Mouse (Mus musculus) ES-E14 (cell line): ENCODE results near the gene Ren1. TPM values are rescaled to one million over a fixed set of nuclear protein-coding genes. Genes with fewer than 3 reads are reported as not detected.

Source experiments
- DNase-seq: peaks from one replicate; pipeline ENCODE4 v3.0.0-alpha.2; 2013; ENCODE audit warnings: low read depth, low spot score
- H3K27ac ChIP-seq: 2 replicates; pipeline ENCODE4 v1.5.1; 2012; ENCODE audit warnings: low read depth, mild to moderate bottlenecking, low read length, moderate library complexity, mixed read lengths; ENCODE audit not compliant: poor library complexity, insufficient read depth, severe bottlenecking
- H3K36me3 ChIP-seq: 2 replicates; pipeline ENCODE4 v1.6.1; 2012; ENCODE audit warnings: mild to moderate bottlenecking, low read length, moderate library complexity, mixed read lengths; ENCODE audit not compliant: control insufficient read depth, poor library complexity, insufficient read depth, severe bottlenecking
- H3K4me1 ChIP-seq, 2 experiments: fragments of 150-350 bp in 1 of 2; sonication (generic) in 1 of 2; 2 replicates each; pipeline ENCODE4 v1.6.1; 2012; ENCODE audit warnings: low read length in 2 of 2, mild to moderate bottlenecking in 1 of 2, mixed read lengths in 1 of 2; ENCODE audit not compliant: control insufficient read depth in 2 of 2, insufficient read depth in 2 of 2, poor library complexity in 1 of 2
- H3K4me3 ChIP-seq, 2 experiments: fragments of 150-350 bp in 1 of 2; sonication (generic) in 1 of 2; 2 replicates each; pipeline ENCODE4 v1.5.1; 2012; ENCODE audit warnings: low read length in 2 of 2, low read depth in 1 of 2, mild to moderate bottlenecking in 1 of 2, mixed read lengths in 1 of 2; ENCODE audit not compliant: insufficient read depth in 1 of 2, poor library complexity in 1 of 2, severe bottlenecking in 1 of 2
- H3K9ac ChIP-seq: 2 replicates; pipeline ENCODE4 v1.6.1; 2012; ENCODE audit warnings: low read depth, mild to moderate bottlenecking, low read length, mixed read lengths; ENCODE audit not compliant: poor library complexity, insufficient read depth, severe bottlenecking
- H3K9me3 ChIP-seq: fragments of 150-350 bp; sonication (generic); 2 replicates; pipeline ENCODE4 v1.6.1; 2012; ENCODE audit warnings: low read depth, mild to moderate bottlenecking, low read length; ENCODE audit not compliant: control insufficient read depth, insufficient read depth
- CHD2 ChIP-seq: IDR thresholded peaks from 2 replicates; pipeline ENCODE4 v1.6.1; 2014; ENCODE audit warnings: mild to moderate bottlenecking, low read depth, low read length, inconsistent platforms
- HCFC1 ChIP-seq: IDR thresholded peaks from 2 replicates; pipeline ENCODE4 v1.6.1; 2012; ENCODE audit warnings: low read length, inconsistent platforms, borderline replicate concordance; ENCODE audit not compliant: insufficient read depth
- MAFK ChIP-seq: IDR thresholded peaks from 2 replicates; pipeline ENCODE4 v1.6.1; 2014; ENCODE audit warnings: mild to moderate bottlenecking, low read depth, low read length, inconsistent platforms; ENCODE audit not compliant: insufficient read depth
- ZC3H11A ChIP-seq: IDR thresholded peaks from 2 replicates; pipeline ENCODE4 v1.6.1; 2012; ENCODE audit warnings: low read depth, mild to moderate bottlenecking, inconsistent platforms, low read length, borderline replicate concordance
- ZNF384 ChIP-seq: IDR thresholded peaks from 2 replicates; pipeline ENCODE4 v1.6.1; 2012; ENCODE audit warnings: low read depth, low read length, inconsistent platforms
- in situ Hi-C, 2 experiments: fragments of 600-800 bp; cut with MboI; formaldehyde crosslinking; loops; one replicate each; pipeline ENCODE4 v1.15.1; 2025; ENCODE audit warnings: low sequenced_read_pairs in 2 of 2, inconsistent platforms in 1 of 2; ENCODE audit not compliant: unreplicated experiment in 2 of 2
- total RNA-seq: library from RNA; depleted of rRNA; stranded (reverse); fragments of 300-350 nt; gene quantifications from 2 replicates; pipeline ENCODE4 v1.2.3, GENCODE M21; 2012; rRNA removed

Gene Ren1
- total RNA-seq, 1 experiment = 0.67 TPM

- Histone ChIP-seq H3K9me3 (no peaks in the 10 kb centered on the region), H3K9ac (no peak overlapping the region), H3K4me3 (no peak overlapping the region), H3K27ac (no peak overlapping the region), H3K4me1 (peaks cover 7 to 28% of the 10 kb centered on the region in 2 experiments; a peak in 3 of 4 replicates), H3K36me3 (no peaks in the 10 kb centered on the region)
- in situ Hi-C loops = no loop called here
- no peak for DNase-seq
- TF ChIP-seq CHD2 (no peak), ZNF384 (no peak), ZC3H11A (no peak), MAFK (no peak), HCFC1 (no peak)
These were observed 57.1 kb downstream of the Ren1 start for GRCm38 (mm10) chr1:133407436-133407835.

GRCm38 (mm10) chr1:133408321-133408720, 58.0 kb downstream of the Ren1 start:
- H3K36me3 ChIP-seq = no peaks in the 10 kb centered on the region
- no peak overlapping the region for H3K4me3 ChIP-seq
- no peak overlapping the region for H3K27ac ChIP-seq
- in situ Hi-C loops = no loop called here
- DNase-seq = no peak
- H3K4me1 ChIP-seq = peaks cover 7 to 28% of the 10 kb centered on the region in 2 experiments; a peak in 3 of 4 replicates
- H3K9me3 ChIP-seq = no peaks in the 10 kb centered on the region
- H3K9ac ChIP-seq = no peak overlapping the region
- TF ChIP-seq CHD2 (no peak), ZNF384 (no peak), HCFC1 (no peak), ZC3H11A (no peak)

DNA sequence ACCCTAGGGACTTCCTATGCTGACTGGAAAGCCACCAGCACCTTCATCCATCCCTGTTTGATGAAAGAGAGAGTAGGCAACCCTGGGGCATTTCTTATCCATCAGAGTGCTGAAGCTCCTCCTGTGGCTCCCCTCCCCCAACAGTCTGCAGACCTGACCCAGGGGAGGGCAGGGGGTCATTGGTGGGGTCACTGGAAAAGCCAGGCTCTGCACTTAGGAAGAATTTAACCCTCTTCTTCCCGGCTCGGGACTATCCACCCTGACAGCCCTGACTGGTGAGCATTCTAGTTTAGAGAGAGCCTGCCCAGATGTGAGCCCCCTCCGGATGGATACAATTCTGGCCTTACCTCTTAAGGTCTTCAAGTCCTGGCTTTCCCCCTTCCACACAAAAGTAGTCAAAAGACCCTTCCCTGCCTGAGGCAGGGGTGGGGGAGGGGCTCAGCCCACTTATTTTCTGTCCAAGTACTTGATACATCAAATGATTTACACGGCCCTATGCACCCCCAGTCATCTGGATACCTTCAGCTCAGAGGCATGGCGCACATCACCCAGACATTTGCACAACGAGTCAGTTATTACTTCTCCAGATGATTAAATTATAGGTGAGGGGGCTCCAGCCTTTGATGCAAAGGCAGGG, 58.7 kb downstream of the Ren1 start:
- H3K9ac ChIP-seq = no peak overlapping the region
- peaks cover 7 to 30% of the 10 kb centered on the region in 2 experiments; a peak in 3 of 4 replicates for H3K4me1 ChIP-seq
- no peak overlapping the region for H3K27ac ChIP-seq
- no peak overlapping the region; a peak in 1 of 4 replicates for H3K4me3 ChIP-seq
- TF ChIP-seq HCFC1 = no peak
- TF ChIP-seq ZC3H11A = no peak
- no peak for TF ChIP-seq CHD2
- TF ChIP-seq ZNF384 = no peak
- TF ChIP-seq MAFK = no peak
- no peak for DNase-seq
- no peaks in the 10 kb centered on the region for H3K9me3 ChIP-seq
- no peaks in the 10 kb centered on the region for H3K36me3 ChIP-seq
- in situ Hi-C loops = no loop called here

- Histone ChIP-seq H3K27ac (no peak overlapping the region), H3K9ac (no peak overlapping the region), H3K9me3 (no peaks in the 10 kb centered on the region), H3K4me3 (no peak overlapping the region), H3K4me1 (peaks cover 7 to 35% of the 10 kb centered on the region in 2 experiments; a peak in 3 of 4 replicates), H3K36me3 (no peaks in the 10 kb centered on the region)
- DNase-seq = no peak
- in situ Hi-C loops = no loop called here
- TF ChIP-seq ZC3H11A = no peak
- no peak for TF ChIP-seq ZNF384
- TF ChIP-seq HCFC1 = no peak
- TF ChIP-seq MAFK = no peak
- TF ChIP-seq CHD2 = no peak
These were observed 59.5 kb downstream of the Ren1 start for GRCm38 (mm10) chr1:133409786-133410185.

Other genes with a start within 250 kb of the Ren1 start
- gene Ppp1r15b, start 219.4 kb upstream of the Ren1 start, total RNA-seq = 97.0 and 121 TPM in 2 replicates
- 3.5 and 5.3 TPM in 2 replicates for gene Plekha6, start 186.3 kb upstream of the Ren1 start, total RNA-seq
- gene Golt1a, start 40.7 kb upstream of the Ren1 start, total RNA-seq = not detected in 2 replicates
- gene Kiss1, start 28.6 kb upstream of the Ren1 start, total RNA-seq = 0.79 TPM in 1 of 2 replicates, not detected in the other
- gene Etnk2, start 13.1 kb downstream of the Ren1 start, total RNA-seq = 4.8 and 7.4 TPM in 2 replicates
- 11.1 and 16.9 TPM in 2 replicates for gene Sox13, start 73.9 kb downstream of the Ren1 start, total RNA-seq